Comparison of ENCODE assay signal across 7 mouse cellular contexts in the genomic region with DNA sequence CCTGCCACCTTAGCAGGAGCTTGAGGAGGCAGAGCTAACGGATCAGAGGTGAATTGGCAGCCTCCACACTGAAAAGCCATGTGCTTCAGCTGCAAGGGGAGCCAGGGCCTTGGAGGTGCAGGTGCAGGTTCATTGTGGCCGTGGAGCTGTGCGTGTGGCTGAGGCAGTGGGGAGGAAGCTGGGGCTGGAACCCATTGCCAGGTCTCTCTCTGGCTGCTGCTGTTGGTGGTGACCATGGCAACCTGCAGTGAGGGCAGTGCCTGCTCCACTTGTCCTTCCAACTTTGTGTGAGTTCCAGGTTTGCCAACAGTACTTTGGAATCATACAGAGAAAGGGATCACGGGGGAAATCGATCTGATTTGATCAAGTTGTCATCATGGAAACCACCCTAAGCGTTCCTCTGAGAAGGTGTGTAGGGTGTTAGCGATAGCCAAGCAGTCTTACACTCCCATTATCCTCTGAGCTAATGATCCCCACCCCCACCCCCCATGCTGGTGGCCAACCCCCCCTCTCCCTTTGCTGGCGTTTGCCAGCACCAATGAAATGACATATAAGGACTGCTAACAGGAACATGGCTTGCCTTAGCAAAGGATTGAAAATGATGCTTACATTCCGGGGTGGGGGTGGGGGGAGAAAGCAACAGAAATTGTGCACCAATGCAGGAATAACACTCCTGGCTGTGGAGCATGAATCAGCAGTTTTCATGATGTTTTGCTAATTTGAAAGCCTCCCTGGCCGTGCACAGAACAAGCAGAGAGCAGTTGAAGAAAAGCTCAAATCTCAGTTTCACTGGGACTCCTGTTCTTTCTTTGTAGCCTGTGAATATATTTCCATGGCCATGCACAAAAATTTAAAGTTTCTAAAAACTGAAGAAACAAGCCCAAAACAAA.
A peak's percentile ranks its signal among the peaks of the same experiment; 100 is the strongest.
DNase-seq lines count a peak whose midpoint lies in the region; ATAC-seq and TF ChIP-seq lines count a peak whose summit lies in the region.

No protein-coding gene starts in this region.

- TF ChIP-seq CTCF in liver, adult 2 months (IDR thresholded peaks at IDR 0.05; ENCODE audit: low read depth, low read length): no peak

- DNase-seq in liver, adult 2 months (ENCODE audit: extremely low read depth, low read depth, low spot score): peak; percentile 99
- DNase-seq in liver, embryonic 11.5 days (ENCODE audit: low spot score): no peak
- peak; percentile 41 for DNase-seq in ZHBTc4 (ENCODE audit: low read depth, low spot score)
- peak; percentile 7 for DNase-seq in retina, embryonic 14.5 days (ENCODE audit: low spot score)
- DNase-seq in urinary bladder, postnatal 25 days (ENCODE audit: low spot score): no peak
- no peak for DNase-seq in heart, postnatal 36 days

- no peaks in the 10 kb centered on the region for H3K79me2 ChIP-seq in liver, adult 2 months (ENCODE audit: control insufficient read depth, insufficient read depth, low read length)

- no peak overlapping the region for H3K9ac ChIP-seq in liver, adult 2 months (ENCODE audit: low read depth, low read length)
- no peak overlapping the region for H3K9ac ChIP-seq in liver, embryonic 11.5 days (ENCODE audit: low read depth, low read length)

- no peaks in the 10 kb centered on the region for H3K27me3 ChIP-seq in liver, adult 2 months (ENCODE audit: control insufficient read depth, insufficient read depth, low read length)
- H3K27me3 ChIP-seq in liver, embryonic 11.5 days (replicated peaks; ENCODE audit: control insufficient read depth, insufficient read depth, low read length): no peaks in the 10 kb centered on the region

- H3K36me3 ChIP-seq in liver, adult 2 months (ENCODE audit: control insufficient read depth, insufficient read depth, low read length): no peaks in the 10 kb centered on the region
- H3K36me3 ChIP-seq in liver, embryonic 11.5 days (ENCODE audit: control insufficient read depth, insufficient read depth, low read length): no peaks in the 10 kb centered on the region

- H3K27ac ChIP-seq in liver, adult 2 months (replicated peaks; ENCODE audit: insufficient read depth, low read depth, low read length): peak overlapping the region; percentile 45
- no peak overlapping the region for H3K27ac ChIP-seq in liver, embryonic 11.5 days (ENCODE audit: low read depth, low read length)

- H3K4me1 ChIP-seq in liver, adult 2 months (ENCODE audit: control insufficient read depth, insufficient read depth, low read length): peaks cover 11% of the 10 kb centered on the region
- no peaks in the 10 kb centered on the region; the same call in 1 of the 2 replicates for H3K4me1 ChIP-seq in liver, embryonic 11.5 days (replicated peaks; ENCODE audit: control insufficient read depth, insufficient read depth, low read length)

- no peak overlapping the region for H3K4me2 ChIP-seq in liver, embryonic 11.5 days

- 7% methylated on average over 10 of the region's 10 CpGs for WGBS in liver, adult 2 months
- 45% methylated on average over 10 of the region's 10 CpGs for WGBS in liver, embryonic 11.5 days

- no peak overlapping the region for H3K4me3 ChIP-seq in liver, adult 2 months (ENCODE audit: insufficient read depth, low read depth, low read length)
- H3K4me3 ChIP-seq in liver, embryonic 11.5 days (ENCODE audit: low read depth, low read length): no peak overlapping the region

- no peaks in the 10 kb centered on the region for H3K9me3 ChIP-seq in liver, embryonic 11.5 days (ENCODE audit: control insufficient read depth, low read length)

- intact Hi-C loops in heart, postnatal 36 days (cut with DNase I): no loop called here

- no peak for TF ChIP-seq POLR2A in liver, adult 2 months (IDR thresholded peaks at IDR 0.05; ENCODE audit: extremely low read depth, insufficient read depth, low read length)

- ATAC-seq in liver, embryonic 11.5 days (replicated peaks; ENCODE audit: low FRiP score): no peak
- ATAC-seq in granulocyte monocyte progenitor cell, adult 5-6 weeks (replicated peaks; ENCODE audit: poor library complexity, severe bottlenecking): peak; percentile 20; the same call in 1 of the 2 replicates

Comparison
In these comparisons a context has a peak if more than half of its experiments do, and no peak if none do; other contexts are left out.
1. DNase-seq: peak in liver, adult 2 months (single experiment), ZHBTc4 (single experiment) and retina, embryonic 14.5 days (single experiment); none in liver, embryonic 11.5 days (single experiment), urinary bladder, postnatal 25 days (single experiment) and heart, postnatal 36 days (0 of 2).